Mouse (Mus musculus) left cerebral cortex, postnatal 14 days (tissue): Measurements from ENCODE around the gene Pttg1ip. TPM values are rescaled to one million over a fixed set of nuclear protein-coding genes. Genes with fewer than 3 reads are reported as not detected.

Experiments
- DNase-seq, 2 experiments: peaks; one replicate each; pipeline ENCODE4 v3.0.0; 2021 to 2022; ENCODE audit warnings: low spot score in 2 of 2, mixed read lengths in 1 of 2
- intact Hi-C: fragments of 180-260 bp; cut with DNase I; formaldehyde crosslinking; loops from one replicate; pipeline ENCODE4 v1.15.1; 2025
- total RNA-seq, 2 experiments: library from RNA; stranded (reverse); gene quantifications; 2 replicates each; pipeline ENCODE4 v1.2.3; 2021

Gene Pttg1ip
- total RNA-seq, 2 experiments from 2014 or later: 74.0 to 75.1 TPM

GRCm38 (mm10) chr10:77561508-77561907 is 20.0 kb upstream of the Pttg1ip start:
- intact Hi-C loops: no loop called here
- DNase-seq: no peak

GRCm38 (mm10) chr10:77565005-77565404 is 16.5 kb upstream of the Pttg1ip start:
- no peak for DNase-seq
- intact Hi-C loops: loop anchor here (5.0 kb wide), 1 partner anchor 48 kb away; the partner anchor contains the start of gene Fam207a

- peak; percentile 48 to 73 for DNase-seq
- intact Hi-C loops: loop anchor here (5.0 kb wide), 1 partner anchor 49 kb away; the partner anchor contains the start of gene Fam207a
Measured at GRCm38 (mm10) chr10:77566651-77567050, 14.9 kb upstream of the Pttg1ip start.

DNA sequence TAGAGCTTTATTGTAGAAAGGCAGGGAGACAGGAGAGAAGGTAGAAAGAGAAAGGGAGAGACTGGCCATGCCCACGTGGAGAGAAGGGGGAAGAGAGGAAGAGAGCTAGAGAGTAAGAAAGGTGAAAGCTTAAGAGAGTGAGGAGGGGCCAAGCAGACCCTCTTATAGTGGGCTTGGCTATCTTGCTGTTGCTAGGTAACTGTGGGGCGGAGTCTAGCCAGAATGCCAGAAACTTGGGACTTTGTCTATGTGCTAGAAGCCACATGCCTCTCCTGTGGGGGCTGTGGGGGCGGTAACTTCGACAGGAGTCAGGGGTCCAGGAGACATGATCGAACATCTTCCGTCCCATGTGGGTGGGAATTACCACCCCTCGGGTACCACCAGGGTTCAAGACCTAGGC is 12.0 kb upstream of the Pttg1ip start:
- no peak for DNase-seq
- intact Hi-C loops: loop anchor here (5.0 kb wide), 1 partner anchor 52 kb away; the partner anchor contains the start of gene Fam207a

- DNase-seq: no peak
Measured at GRCm38 (mm10) chr10:77569973-77570658, 11.4 kb upstream of the Pttg1ip start.

GRCm38 (mm10) chr10:77572225-77572624 is 9.3 kb upstream of the Pttg1ip start:
- intact Hi-C loops: no loop called here

More at GRCm38 (mm10) chr10:77569973-77570658, 11.4 kb upstream of the Pttg1ip start:
- intact Hi-C loops: loop anchor here (5.0 kb wide), 1 partner anchor 53 kb away; the partner anchor contains the start of gene Fam207a

DNA sequence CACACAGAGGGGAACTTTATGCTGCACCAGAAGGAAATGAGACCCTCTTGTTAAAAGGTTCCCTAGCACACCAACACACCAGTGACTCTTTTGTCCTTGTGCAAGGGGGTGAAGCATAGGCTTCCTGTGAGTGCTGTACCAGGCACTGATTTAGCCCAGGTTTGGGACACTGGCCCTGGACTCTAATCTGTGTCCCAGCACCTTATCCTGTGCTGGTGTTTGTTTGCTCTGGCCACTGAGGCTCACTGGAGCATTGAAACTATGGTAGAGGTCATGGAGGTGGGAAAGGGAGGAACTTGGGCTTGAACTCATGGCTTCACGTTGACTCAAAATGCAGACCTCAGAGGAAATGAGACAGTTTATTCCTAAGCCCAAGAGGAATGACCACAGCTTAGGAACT is 8.4 kb upstream of the Pttg1ip start:
- intact Hi-C loops: no loop called here

More at GRCm38 (mm10) chr10:77572225-77572624, 9.3 kb upstream of the Pttg1ip start:
- no peak for DNase-seq

DNA sequence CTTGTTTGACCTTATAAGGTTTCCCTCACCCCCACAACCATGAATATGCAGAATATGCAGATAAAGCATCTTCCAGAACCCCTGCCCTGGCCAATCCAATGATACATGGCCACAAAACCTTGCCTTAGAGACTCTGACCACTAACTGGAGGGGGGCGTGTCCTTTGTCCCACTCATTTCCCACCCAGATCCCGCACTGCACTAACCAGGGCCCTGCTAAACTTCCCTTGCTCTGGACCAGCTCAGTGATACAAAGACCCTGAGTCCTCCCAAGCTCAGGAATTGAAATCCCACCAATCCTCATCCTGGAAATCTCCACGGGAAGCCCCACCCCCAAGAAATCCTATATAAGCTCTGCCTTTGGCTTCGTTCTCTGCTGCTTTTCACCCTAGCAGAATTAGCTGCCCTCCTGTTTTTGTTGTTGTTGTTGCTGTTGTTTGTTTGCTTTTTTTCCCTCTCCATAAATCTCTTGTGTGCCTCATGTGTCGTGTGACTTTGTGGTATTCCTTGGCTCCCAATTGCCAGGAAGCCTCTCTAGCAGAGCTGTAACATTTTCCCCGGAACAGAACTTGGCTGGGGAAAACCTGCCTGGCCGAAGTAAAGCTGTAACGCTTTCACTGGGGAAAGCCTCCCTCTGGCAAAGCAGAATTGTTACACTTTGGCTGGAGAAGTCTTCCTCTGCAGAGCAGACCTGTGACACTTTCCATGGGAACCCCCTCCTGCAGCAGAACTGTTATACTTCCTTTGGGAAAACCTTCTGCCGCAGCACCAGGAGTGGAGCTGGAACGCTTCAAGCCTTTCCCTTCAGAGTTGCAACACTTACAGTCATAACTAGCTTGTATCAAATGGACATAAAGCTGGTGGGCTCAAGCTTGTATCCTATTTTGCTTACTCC is 1.2 kb upstream of the Pttg1ip start:
- DNase-seq: no peak
- intact Hi-C loops: no loop called here

More for the DNA sequence above, 8.4 kb upstream of the Pttg1ip start:
- no peak for DNase-seq

GRCm38 (mm10) chr10:77581023-77581407 is 505 bp upstream of the Pttg1ip start:
- DNase-seq: no peak
- intact Hi-C loops: no loop called here

- intact Hi-C loops: no loop called here
- no peak for DNase-seq
Measured at GRCm38 (mm10) chr10:77582285-77582618, 732 bp downstream of the Pttg1ip start.

DNA sequence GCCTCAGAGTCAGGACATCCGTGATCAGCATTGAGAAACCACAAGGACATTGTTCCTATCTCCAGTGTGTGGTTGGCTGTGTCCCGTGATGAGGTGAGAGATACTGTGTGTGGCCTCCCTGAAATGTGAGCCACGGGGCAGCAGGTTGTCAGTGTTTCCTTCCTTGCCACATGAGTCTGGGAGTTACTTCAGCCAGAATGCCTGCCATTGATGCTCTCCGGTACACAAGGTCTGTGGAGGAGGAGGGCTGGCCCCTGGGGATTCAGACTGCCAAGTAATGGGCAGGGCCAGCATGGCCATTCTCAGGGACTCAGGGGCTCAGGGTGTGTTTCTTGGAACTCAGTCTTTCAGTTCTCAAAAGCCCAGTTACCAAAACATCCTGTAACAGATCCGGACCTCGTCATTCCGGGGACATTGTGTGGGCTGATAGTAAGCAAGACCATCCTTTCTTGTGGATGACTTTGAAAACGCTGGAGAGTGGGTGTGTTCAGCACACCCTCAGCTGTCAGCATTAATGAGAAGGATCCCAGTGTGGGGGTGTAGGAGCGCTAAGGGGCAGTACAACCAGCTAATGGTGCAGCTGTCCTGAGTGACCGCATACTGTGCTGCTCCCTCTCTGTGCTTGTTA is 2.4 kb downstream of the Pttg1ip start:
- intact Hi-C loops: no loop called here
- DNase-seq: no peak

DNA sequence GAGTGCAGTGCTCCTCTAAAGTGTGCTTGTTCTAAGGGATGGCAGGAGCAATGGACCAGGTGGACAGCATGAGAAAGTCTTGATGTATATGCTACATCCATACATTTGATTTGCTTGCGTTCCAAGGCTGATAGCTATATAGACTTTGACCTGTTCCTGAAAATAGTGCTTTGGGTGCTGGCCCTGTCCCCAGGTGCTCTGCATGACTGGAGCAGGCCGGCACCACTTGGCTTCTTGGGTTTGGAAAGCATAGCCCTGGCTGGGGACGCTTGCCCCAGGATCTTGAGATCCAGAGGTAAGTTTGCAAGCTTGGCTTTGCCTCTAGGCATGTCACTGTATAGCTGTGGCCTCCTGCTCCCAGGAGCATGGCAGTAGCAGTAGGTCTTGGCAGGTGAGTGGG is 5.1 kb downstream of the Pttg1ip start:
- DNase-seq: no peak
- intact Hi-C loops: no loop called here

DNA sequence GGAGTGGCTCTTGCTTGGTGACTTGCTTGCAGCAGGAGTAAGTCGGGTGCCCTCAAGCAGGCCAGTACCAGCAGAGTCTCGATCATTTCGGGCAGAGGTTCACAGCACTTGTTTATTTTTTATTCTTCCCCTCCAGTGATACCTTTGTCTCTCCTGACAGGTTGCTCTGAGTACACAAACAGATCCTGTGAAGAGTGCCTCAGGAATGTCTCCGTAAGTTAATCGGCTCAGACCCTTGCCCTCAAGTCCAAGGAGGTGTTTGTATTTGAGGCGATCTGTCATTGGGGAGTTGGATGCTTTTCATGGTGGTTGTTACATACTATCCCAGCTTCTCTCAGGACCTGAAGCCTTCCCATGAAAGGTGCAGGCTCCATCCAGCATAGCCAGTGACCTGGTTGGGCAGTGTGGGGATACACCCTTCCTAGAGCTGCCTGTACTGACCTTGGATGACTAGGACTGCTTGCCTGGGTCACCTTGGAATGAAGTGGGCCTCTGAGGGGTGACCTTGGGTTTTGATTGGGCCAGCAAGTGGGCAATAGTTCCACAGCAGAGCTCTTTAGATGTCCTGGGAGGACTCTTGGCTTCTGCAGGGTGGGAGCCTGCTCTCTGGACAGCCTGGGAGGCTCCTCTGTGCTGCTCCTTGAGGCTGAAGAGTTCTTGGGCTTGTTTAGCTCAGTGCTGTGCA is 5.7 kb downstream of the Pttg1ip start:
- DNase-seq: no peak
- intact Hi-C loops: no loop called here

DNA sequence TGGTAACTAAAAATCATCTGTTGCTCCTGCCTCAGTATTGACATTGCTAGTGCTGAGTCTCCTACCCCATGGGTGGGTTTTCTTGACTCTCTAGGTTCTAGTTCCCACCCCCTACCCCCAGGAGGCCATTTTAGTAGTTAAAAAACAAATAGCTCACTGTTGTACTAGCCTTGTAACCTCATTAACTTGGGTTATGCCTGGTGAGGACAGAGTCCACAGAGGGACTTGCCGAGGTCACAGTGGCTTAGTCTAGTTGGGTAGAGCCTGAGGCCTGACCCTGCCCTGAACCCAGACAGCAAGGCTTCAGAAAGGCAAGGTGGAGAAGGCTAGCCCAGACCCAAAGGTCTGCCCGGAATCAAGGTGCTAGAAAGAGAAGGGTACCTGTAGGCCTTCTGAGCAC is 6.5 kb downstream of the Pttg1ip start:
- DNase-seq: peak in 1 of 2 experiments; percentile 3
- intact Hi-C loops: no loop called here

- intact Hi-C loops: no loop called here
- DNase-seq: peak in 1 of 2 experiments; percentile 7
Measured at GRCm38 (mm10) chr10:77589117-77589516, 7.6 kb downstream of the Pttg1ip start.

DNA sequence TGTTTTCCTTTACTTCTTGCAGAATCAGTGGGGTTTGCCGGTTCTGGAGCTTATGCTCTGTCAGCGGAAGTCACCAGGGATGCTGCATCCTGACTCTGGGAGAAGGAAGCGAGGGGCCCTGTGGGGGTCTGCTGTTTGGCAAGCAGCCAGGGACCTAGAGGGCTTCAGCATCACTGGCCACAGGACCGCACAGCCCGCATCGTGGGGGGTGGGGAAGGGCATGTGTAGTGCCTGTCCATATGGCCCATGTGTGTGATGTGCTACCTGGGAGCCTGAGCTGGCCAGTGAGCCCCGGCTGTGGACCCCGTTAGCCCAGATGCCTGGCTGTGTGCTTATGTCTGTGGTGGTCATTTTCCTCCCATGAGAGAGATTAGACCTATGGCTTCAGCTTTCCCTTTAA is 8.2 kb downstream of the Pttg1ip start:
- intact Hi-C loops: no loop called here
- no peak for DNase-seq

GRCm38 (mm10) chr10:77590812-77591211 is 9.3 kb downstream of the Pttg1ip start:
- peak; percentile 66 to 67 for DNase-seq

DNA sequence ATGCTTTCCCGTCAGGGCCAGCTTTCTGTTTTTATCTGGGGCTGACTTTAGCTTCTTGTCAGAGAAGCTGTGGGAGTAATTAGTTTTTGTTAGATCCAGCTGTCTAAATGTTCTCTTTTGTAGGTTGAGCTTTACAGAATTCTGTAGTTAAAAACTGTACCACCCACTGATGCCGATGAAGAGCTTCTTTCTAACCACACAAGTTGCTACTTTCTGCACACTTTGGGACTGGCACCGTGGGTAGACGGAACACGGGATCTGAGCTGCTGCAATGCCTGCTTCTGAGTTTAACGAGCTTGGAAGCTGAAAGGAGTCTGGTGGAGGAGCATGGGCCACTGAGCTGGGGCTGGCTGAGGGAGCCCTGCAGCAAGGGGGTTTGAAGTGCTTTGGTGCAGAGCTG is 10.0 kb downstream of the Pttg1ip start:
- DNase-seq: peak; percentile 77 to 90
- intact Hi-C loops: no loop called here

More at GRCm38 (mm10) chr10:77590812-77591211, 9.3 kb downstream of the Pttg1ip start:
- intact Hi-C loops: no loop called here

DNA sequence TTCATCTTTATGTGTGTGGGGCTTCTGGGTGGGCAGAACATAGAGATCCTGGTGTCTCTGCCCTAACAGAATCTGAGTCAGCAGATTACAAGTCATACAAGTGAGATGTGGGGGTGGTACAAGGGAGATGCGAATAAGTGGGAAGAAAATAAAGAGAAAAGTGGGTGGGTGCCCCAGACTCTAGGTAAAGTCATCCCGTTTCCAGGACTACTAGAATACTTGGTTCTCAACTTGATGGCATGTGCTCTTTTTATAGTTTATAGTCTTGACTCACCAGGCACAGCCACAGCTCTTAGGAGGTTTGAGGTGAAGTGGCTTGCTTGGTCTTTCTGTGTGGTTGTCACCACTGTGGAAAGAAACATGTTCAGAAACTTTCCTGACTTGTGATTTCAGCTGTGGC is 14.5 kb downstream of the Pttg1ip start:
- DNase-seq: peak in 1 of 2 experiments; percentile 69
- intact Hi-C loops: no loop called here
